ENCODE assay signal across 12 mouse cellular contexts in the genomic region with DNA sequence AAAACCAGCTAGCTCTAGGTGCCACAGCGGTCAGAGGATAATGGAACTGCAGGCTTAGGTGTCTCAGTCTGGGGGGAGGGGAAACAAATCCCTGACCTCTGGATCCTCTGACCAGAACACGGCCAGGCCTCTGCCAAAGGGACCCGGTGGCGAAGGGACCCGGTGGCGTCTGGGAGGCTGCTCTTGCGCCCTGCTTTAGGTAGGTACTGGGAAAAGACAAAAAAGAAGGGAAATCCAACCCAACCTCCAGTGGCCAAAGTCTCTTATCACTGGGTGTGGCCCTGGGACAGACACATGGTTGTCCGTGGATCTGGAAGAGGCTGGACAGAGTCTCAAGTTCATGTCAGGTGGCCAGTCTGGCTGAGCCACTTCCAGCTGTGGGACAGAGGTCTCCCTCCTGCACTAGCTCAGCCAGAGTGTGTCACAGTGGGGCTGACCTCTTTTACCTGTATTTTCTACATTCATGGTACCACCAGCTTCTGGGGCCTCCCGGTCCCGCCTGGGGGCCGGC.
"Had no signal": no experiment of that assay in that cellular context is flagged by ENCODE, and none has a peak within 500 bp of the region (broad histone marks: within the 10 kb centered on the region; RNA-seq: fewer than 3 reads in every experiment).

No protein-coding gene starts in this region.

- H3K27me3 ChIP-seq: limb, embryonic 12.5 days; liver, embryonic 13.5 days had no signal

- ATAC-seq: inflammation-experienced regulatory T-cells, adult 6 months had no signal

- DNase-seq: kidney, postnatal 10 days; layer of hippocampus, adult 9-11 months; layer of hippocampus, postnatal 36 days; liver, embryonic 13.5 days; lung, adult 18-20 months; midbrain, embryonic 14.5 days; thymus, adult 18-20 months; thymus, postnatal 14 days had no signal

- H3K4me2 ChIP-seq: limb, embryonic 12.5 days; liver, embryonic 13.5 days had no signal

- H3K4me3 ChIP-seq: limb, embryonic 12.5 days; liver, embryonic 13.5 days; myocyte had no signal

- H3K4me1 ChIP-seq: limb, embryonic 12.5 days had no signal

- H3K9me3 ChIP-seq: limb, embryonic 12.5 days; liver, embryonic 13.5 days had no signal

- H3K27ac ChIP-seq: limb, embryonic 12.5 days; liver, embryonic 13.5 days; stomach, postnatal 0 days had no signal

- H3K9ac ChIP-seq: limb, embryonic 12.5 days; liver, embryonic 13.5 days had no signal
